Mouse (Mus musculus) liver, adult 2 months (tissue): ENCODE results near the gene Map2. TPM values are rescaled to one million over a fixed set of nuclear protein-coding genes. Genes with fewer than 3 reads are reported as not detected.

Experiments
- DNase-seq: peaks from one replicate; pipeline ENCODE4 v3.0.0-alpha.2; 2011; ENCODE audit warnings: low read depth, low spot score; ENCODE audit errors: extremely low read depth
- H3K27ac ChIP-seq: fragments of 200-500 bp; replicated peaks from 2 replicates; pipeline ENCODE4 v1.5.1; 2012; ENCODE audit warnings: low read depth, mild to moderate bottlenecking, control low read depth, inconsistent platforms, low read length; ENCODE audit not compliant: insufficient read depth
- H3K27me3 ChIP-seq: fragments of 200-500 bp; 2 replicates; pipeline ENCODE4 v1.6.1; 2012; ENCODE audit warnings: mild to moderate bottlenecking, moderate library complexity, low read length, inconsistent platforms; ENCODE audit not compliant: control insufficient read depth, insufficient read depth
- H3K36me3 ChIP-seq: fragments of 200-500 bp; 2 replicates; pipeline ENCODE4 v1.6.1; 2012; ENCODE audit warnings: low read length, inconsistent platforms; ENCODE audit not compliant: control insufficient read depth, insufficient read depth
- H3K4me1 ChIP-seq: fragments of 200-500 bp; 2 replicates; pipeline ENCODE4 v1.6.1; 2011; ENCODE audit warnings: low read length; ENCODE audit not compliant: control insufficient read depth, insufficient read depth
- H3K4me3 ChIP-seq: fragments of 200-500 bp; 2 replicates; pipeline ENCODE4 v1.5.1; 2011; ENCODE audit warnings: low read depth, mild to moderate bottlenecking, control low read depth, low read length, moderate library complexity; ENCODE audit not compliant: insufficient read depth
- H3K79me2 ChIP-seq: fragments of 200-500 bp; 2 replicates; pipeline ENCODE4 v1.6.1; 2012; ENCODE audit warnings: inconsistent platforms, mild to moderate bottlenecking, low read length, moderate library complexity; ENCODE audit not compliant: control insufficient read depth, insufficient read depth
- H3K9ac ChIP-seq: fragments of 200-500 bp; 2 replicates; pipeline ENCODE4 v1.6.1; 2012; ENCODE audit warnings: low read depth, mild to moderate bottlenecking, control low read depth, inconsistent platforms, low read length
- CTCF ChIP-seq: fragments of 200-500 bp; IDR thresholded peaks from 2 replicates; pipeline ENCODE4 v1.5.1; 2011; ENCODE audit warnings: low read depth, low read length, control low read depth
- POLR2A ChIP-seq: fragments of 200-500 bp; IDR thresholded peaks from 2 replicates; pipeline ENCODE4 v1.6.1; 2011; ENCODE audit warnings: low read length, control low read depth; ENCODE audit not compliant: insufficient read depth; ENCODE audit errors: extremely low read depth
- WGBS: fragments of 180-500 bp; shearing (Covaris S2); methylation state at CpG from one replicate; pipeline ENCODE4 v1.1.7; 2018; 5-methylcytosine and 5-hydroxymethylcytosine counted together
- polyA plus RNA-seq: library from polyadenylated mRNA; depleted of rRNA; stranded (reverse); fragments of >200 nt; gene quantifications from 2 replicates; pipeline ENCODE4 v1.2.3, GENCODE M21; 2012
- total RNA-seq: library from RNA; depleted of rRNA; stranded (reverse); fragments of >200 nt; gene quantifications from 2 replicates; pipeline ENCODE4 v1.2.3, GENCODE M21; 2014

Gene Map2
- total and polyA plus RNA-seq, 2 experiments, result 0.45 to 1.0 TPM

DNA sequence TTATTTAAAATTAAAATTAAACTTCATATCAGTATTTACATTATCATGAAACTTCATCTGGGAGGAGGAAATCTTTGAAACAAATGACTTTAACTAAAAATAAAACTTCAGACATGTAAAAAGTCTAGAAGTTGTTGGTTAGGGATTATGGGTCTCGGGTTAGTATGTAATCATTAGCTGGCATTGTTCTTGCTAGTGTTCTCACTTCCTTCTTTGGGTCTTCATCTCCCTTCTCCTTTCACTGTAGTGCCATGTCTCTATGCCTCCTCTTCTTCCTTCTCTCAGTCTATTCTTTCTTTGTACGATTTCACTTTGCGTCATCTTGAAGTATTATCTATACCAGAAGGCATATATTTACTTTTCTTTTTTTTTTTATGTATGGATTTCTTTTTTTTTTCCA lies 55.3 kb downstream of the Map2 start:
- H3K79me2 ChIP-seq, result no peaks in the 10 kb centered on the region
- no peaks in the 10 kb centered on the region for H3K4me1 ChIP-seq
- no peak overlapping the region for H3K4me3 ChIP-seq
- no peak for DNase-seq
- H3K9ac ChIP-seq, result no peak overlapping the region
- H3K27ac ChIP-seq, result no peak overlapping the region
- TF ChIP-seq POLR2A (no peak), CTCF (no peak)
- no peaks in the 10 kb centered on the region for H3K36me3 ChIP-seq
- 95% methylated on average over 3 of the region's 3 CpGs for WGBS
- no peaks in the 10 kb centered on the region for H3K27me3 ChIP-seq

GRCm38 (mm10) chr1:66231963-66232362 lies 56.9 kb downstream of the Map2 start:
- Histone ChIP-seq H3K36me3 (no peaks in the 10 kb centered on the region), H3K79me2 (no peaks in the 10 kb centered on the region), H3K4me1 (no peaks in the 10 kb centered on the region; the same call in 1 of the 2 replicates), H3K4me3 (no peak overlapping the region), H3K9ac (no peak overlapping the region), H3K27ac (no peak overlapping the region), H3K27me3 (no peaks in the 10 kb centered on the region)
- no peak for DNase-seq
- TF ChIP-seq CTCF, result no peak
- TF ChIP-seq POLR2A, result no peak
- WGBS, result 86% methylated on average over 4 of the region's 4 CpGs

DNA sequence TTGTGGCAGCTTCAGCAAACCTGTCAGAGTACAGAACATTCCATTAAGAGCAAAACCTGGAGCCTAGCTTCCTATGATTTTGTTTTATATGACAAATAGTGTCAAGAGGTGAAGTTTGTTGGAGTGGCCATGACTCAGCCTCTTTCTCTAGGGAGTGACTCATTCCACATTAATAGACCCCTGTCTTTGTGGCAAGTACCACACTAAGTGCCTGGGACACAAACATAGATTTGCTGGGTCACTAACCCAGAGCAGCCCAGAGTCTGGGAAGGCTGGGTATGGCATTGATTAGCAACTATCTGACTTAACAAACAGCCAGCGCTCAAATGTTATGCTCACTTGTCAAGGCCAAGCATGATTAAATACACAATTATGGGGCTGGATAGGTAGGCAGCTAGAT lies 69.8 kb downstream of the Map2 start:
- no peak for DNase-seq
- no peaks in the 10 kb centered on the region for H3K36me3 ChIP-seq
- 80% methylated on average over 1 of the region's 1 CpGs for WGBS
- no peaks in the 10 kb centered on the region for H3K79me2 ChIP-seq
- no peak overlapping the region for H3K27ac ChIP-seq
- TF ChIP-seq POLR2A (no peak), CTCF (no peak)
- no peak overlapping the region for H3K4me3 ChIP-seq
- no peaks in the 10 kb centered on the region for H3K4me1 ChIP-seq
- H3K27me3 ChIP-seq, result no peaks in the 10 kb centered on the region
- no peak overlapping the region for H3K9ac ChIP-seq

DNA sequence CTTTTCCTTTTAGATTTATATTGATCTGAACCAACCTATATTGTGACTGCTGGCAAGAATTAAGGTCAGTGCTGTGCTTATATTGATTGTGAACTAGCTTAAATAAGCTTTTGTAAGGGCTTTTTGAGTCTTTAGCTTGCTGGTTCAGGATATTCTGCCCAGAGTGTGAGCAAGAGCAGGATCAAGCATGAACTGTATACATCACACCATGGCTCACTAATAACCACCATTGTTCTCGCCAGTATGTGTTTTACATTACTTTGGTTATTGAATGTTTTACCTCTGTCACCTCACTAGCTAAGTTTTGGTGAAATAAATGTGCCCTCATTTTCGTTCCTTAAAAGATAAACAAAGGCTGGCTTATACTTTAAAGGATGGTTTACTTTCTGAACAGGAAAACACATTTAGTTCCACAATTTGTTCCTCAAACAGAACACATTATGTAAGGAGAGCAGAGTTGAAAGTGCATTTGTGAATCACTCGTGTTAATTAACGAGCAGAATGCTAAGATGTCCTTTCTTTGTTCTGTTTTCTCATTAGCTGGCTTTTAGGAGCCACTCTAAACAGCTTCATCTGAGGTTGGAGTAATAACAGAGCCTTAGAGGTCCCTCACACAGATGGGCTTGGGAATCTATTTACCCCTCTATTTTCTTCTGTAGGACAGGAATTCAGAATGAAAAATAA lies 76.7 kb downstream of the Map2 start:
- H3K36me3 ChIP-seq, result no peaks in the 10 kb centered on the region
- peaks cover 2% of the 10 kb centered on the region; the same call in 1 of the 2 replicates for H3K4me1 ChIP-seq
- no peak overlapping the region for H3K27ac ChIP-seq
- TF ChIP-seq CTCF (no peak), POLR2A (no peak)
- no peak overlapping the region for H3K4me3 ChIP-seq
- DNase-seq, result no peak
- 14% methylated on average over 4 of the region's 4 CpGs for WGBS
- no peaks in the 10 kb centered on the region for H3K27me3 ChIP-seq
- H3K79me2 ChIP-seq, result no peaks in the 10 kb centered on the region
- H3K9ac ChIP-seq, result no peak overlapping the region

DNA sequence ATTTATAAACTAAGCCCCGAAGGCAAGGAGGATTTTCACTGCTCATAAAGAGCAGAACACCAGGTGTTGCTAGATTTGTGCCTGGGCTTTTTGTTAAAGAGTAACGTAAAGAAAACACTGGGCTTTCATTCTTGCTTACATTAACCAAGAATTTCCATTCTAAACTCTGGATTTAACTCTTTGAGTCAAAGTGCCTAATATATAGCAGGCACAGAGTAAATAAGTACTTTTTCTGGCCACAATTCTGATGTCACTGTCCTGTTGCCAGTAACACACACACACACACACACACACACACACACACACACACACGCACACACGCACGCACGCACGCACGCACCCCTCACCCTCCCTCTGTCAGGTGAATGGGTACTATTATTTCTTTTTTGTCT lies 77.3 kb downstream of the Map2 start:
- TF ChIP-seq CTCF (no peak), POLR2A (no peak)
- Histone ChIP-seq H3K36me3 (no peaks in the 10 kb centered on the region), H3K4me1 (peaks cover 2% of the 10 kb centered on the region; the same call in 1 of the 2 replicates), H3K27ac (no peak overlapping the region), H3K27me3 (no peaks in the 10 kb centered on the region), H3K9ac (no peak overlapping the region), H3K4me3 (no peak overlapping the region), H3K79me2 (no peaks in the 10 kb centered on the region)
- DNase-seq, result no peak
- 49% methylated on average over 8 of the region's 8 CpGs for WGBS

GRCm38 (mm10) chr1:66263220-66263619 lies 88.1 kb downstream of the Map2 start:
- no peak for DNase-seq
- Histone ChIP-seq H3K4me3 (no peak overlapping the region), H3K4me1 (peaks cover 5% of the 10 kb centered on the region), H3K36me3 (no peaks in the 10 kb centered on the region), H3K27me3 (no peaks in the 10 kb centered on the region), H3K9ac (no peak overlapping the region), H3K79me2 (no peaks in the 10 kb centered on the region), H3K27ac (no peak overlapping the region)
- 89% methylated on average over 3 of the region's 3 CpGs for WGBS
- no peak for TF ChIP-seq POLR2A
- TF ChIP-seq CTCF, result no peak
